Mouse (Mus musculus) brain, embryonic 18.5 days (tissue): ENCODE data around the gene Slc22a13.
"Not testable (repeated sequence)": the region's sequence is repeated elsewhere in the genome, so short reads cannot be mapped to it uniquely, and the experiment has no call there.

Source experiments
- DNase-seq: peaks from one replicate; pipeline ENCODE4 v3.0.0-alpha.2; 2012; ENCODE audit warnings: low read depth, low spot score

The Slc22a13 gene

GRCm38 (mm10) chr9:119208998-119209397 lies at the start of gene Slc22a13:
Slc22a13 (minus strand) TSS chr9:119209098.
- no peak for DNase-seq

- no peak for DNase-seq
Measured at GRCm38 (mm10) chr9:119258128-119258527, 49.2 kb upstream of the Slc22a13 start.

- no peak for DNase-seq
Measured at GRCm38 (mm10) chr9:119256161-119256560, 47.3 kb upstream of the Slc22a13 start.

- no peak for DNase-seq
Measured at GRCm38 (mm10) chr9:119255096-119255495, 46.2 kb upstream of the Slc22a13 start.

- DNase-seq = no peak
Measured at GRCm38 (mm10) chr9:119254187-119254586, 45.3 kb upstream of the Slc22a13 start.

GRCm38 (mm10) chr9:119247996-119248395 lies 39.1 kb upstream of the Slc22a13 start:
- no peak for DNase-seq

- DNase-seq = no peak
Measured at GRCm38 (mm10) chr9:119246826-119247225, 37.9 kb upstream of the Slc22a13 start.

- DNase-seq = no peak
Measured at GRCm38 (mm10) chr9:119243981-119244380, 35.1 kb upstream of the Slc22a13 start.

GRCm38 (mm10) chr9:119241169-119241865 lies 32.4 kb upstream of the Slc22a13 start:
- no peak for DNase-seq

- DNase-seq = no peak
Measured at GRCm38 (mm10) chr9:119240286-119240997, 31.5 kb upstream of the Slc22a13 start.

- DNase-seq = no peak
Measured at GRCm38 (mm10) chr9:119239274-119239673, 30.4 kb upstream of the Slc22a13 start.

GRCm38 (mm10) chr9:119238796-119239195 lies 29.9 kb upstream of the Slc22a13 start:
- DNase-seq = no peak

- no peak for DNase-seq
Measured at GRCm38 (mm10) chr9:119231552-119231951, 22.7 kb upstream of the Slc22a13 start.

GRCm38 (mm10) chr9:119230829-119231228 lies 21.9 kb upstream of the Slc22a13 start:
- DNase-seq = no peak

GRCm38 (mm10) chr9:119220249-119220648 lies 11.4 kb upstream of the Slc22a13 start:
- no peak for DNase-seq

GRCm38 (mm10) chr9:119219667-119220066 lies 10.8 kb upstream of the Slc22a13 start:
- DNase-seq = no peak

- not testable (repeated sequence) for DNase-seq
Measured at GRCm38 (mm10) chr9:119215341-119215740, 6.4 kb upstream of the Slc22a13 start.

- no peak for DNase-seq
Measured at GRCm38 (mm10) chr9:119214601-119215000, 5.7 kb upstream of the Slc22a13 start.

- no peak for DNase-seq
Measured at GRCm38 (mm10) chr9:119212996-119213395, 4.1 kb upstream of the Slc22a13 start.

GRCm38 (mm10) chr9:119207113-119207512 lies 1.8 kb downstream of the Slc22a13 start:
- DNase-seq = no peak

- no peak for DNase-seq
Measured at GRCm38 (mm10) chr9:119206666-119207065, 2.2 kb downstream of the Slc22a13 start.

- no peak for DNase-seq
Measured at GRCm38 (mm10) chr9:119205756-119206155, 3.1 kb downstream of the Slc22a13 start.

- no peak for DNase-seq
Measured at GRCm38 (mm10) chr9:119203617-119204016, 5.3 kb downstream of the Slc22a13 start.
